Mouse (Mus musculus): ENCODE measurements at regions not wholly inside any gene's neighbourhood (a gene's known extent, or its start where the extent isn't known, plus 50 kb on each side); places are given as distances from the start of the nearest gene placed in this dataset.

- no peak for DNase-seq (ENCODE audit: low spot score in 2 of 2)
Observed at GRCm38 (mm10) chr4:95385552-95385951, 171.8 kb upstream of the Fggy start.

GRCm38 (mm10) chr4:95386021-95386420 lies 171.3 kb upstream of the Fggy start:
- DNase-seq (ENCODE audit: low spot score in 2 of 2) = no peak

- no peak for DNase-seq (ENCODE audit: low spot score in 2 of 2)
Observed at GRCm38 (mm10) chr4:95388556-95388955, 168.8 kb upstream of the Fggy start.

- no peak for DNase-seq (ENCODE audit: low spot score in 2 of 2)
Observed at GRCm38 (mm10) chr4:95389647-95390046, 167.7 kb upstream of the Fggy start.

- no peak for DNase-seq (ENCODE audit: low spot score in 2 of 2)
Observed at GRCm38 (mm10) chr4:95390549-95390948, 166.8 kb upstream of the Fggy start.

GRCm38 (mm10) chr4:95395746-95396145 lies 161.6 kb upstream of the Fggy start:
- DNase-seq (ENCODE audit: low spot score in 2 of 2) = no peak

DNA sequence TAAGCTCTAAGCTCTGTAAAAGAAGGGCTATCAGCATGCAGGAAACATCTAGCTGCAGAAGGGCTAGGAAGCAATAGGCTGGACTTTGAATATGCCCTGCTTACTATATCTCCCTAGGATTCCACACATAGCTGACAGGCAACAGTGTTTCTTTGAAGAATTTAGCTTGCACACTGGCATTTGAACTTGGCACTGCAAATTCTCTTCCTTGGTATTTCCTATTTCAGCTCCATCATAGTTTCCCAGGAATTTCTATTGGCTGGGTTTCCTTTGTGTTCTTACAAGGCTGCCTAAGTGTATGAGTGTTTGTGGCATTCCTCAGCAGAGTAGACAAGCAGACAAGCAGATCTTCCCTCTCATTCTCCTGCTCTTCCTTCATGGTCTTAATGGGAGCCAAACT lies 159.0 kb upstream of the Fggy start:
- DNase-seq (ENCODE audit: low spot score in 2 of 2) = no peak

GRCm38 (mm10) chr4:95402273-95402672 lies 155.0 kb upstream of the Fggy start:
- no peak for DNase-seq (ENCODE audit: low spot score in 2 of 2)

- DNase-seq (ENCODE audit: low spot score in 2 of 2) = no peak
Observed at GRCm38 (mm10) chr4:95417075-95417474, 140.2 kb upstream of the Fggy start.

DNA sequence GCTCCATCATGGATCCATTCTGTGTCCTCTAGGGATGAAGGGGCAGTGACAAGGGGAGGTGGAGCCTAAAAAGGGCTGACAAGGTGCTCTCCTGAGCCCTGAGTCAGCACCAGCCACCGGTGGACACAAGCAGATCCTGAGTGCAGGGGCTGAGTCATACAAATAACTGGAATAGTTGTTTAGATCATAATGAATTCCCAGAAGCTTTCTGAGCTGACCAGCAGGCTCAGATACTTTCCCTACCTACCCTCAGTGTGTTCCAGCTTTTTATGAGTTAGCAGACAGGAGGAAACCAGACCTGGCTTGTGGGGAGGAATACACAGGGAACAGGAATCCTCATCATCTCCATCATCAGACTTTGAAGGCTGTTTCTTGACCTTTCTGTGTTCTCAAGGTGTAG lies 130.7 kb upstream of the Fggy start:
- DNase-seq (ENCODE audit: low spot score in 2 of 2) = no peak

GRCm38 (mm10) chr4:95434543-95434942 lies 122.8 kb upstream of the Fggy start:
- no peak for DNase-seq (ENCODE audit: low spot score in 2 of 2)

DNA sequence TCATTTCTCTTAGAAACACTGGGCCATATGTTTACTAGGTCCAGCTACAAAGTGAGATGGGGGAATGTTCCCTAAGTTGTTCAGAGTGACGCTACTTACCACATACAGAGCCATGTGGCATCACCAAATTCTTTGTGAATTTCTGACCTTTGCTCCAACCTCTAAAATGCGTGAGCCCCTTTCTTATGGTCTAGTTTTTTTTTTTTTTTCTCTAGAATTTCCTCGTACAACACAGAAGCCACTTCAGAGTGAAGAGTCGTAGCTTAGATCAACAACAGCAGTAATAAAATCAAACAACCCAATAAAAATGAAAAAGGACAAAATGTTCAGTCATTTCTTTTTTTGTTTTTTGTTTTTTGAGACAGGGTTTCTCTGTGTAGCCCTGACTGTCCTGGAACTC lies 122.2 kb upstream of the Fggy start:
- DNase-seq (ENCODE audit: low spot score in 2 of 2) = no peak

GRCm38 (mm10) chr4:95439834-95440233 lies 117.5 kb upstream of the Fggy start:
- DNase-seq (ENCODE audit: low spot score in 2 of 2) = no peak

DNA sequence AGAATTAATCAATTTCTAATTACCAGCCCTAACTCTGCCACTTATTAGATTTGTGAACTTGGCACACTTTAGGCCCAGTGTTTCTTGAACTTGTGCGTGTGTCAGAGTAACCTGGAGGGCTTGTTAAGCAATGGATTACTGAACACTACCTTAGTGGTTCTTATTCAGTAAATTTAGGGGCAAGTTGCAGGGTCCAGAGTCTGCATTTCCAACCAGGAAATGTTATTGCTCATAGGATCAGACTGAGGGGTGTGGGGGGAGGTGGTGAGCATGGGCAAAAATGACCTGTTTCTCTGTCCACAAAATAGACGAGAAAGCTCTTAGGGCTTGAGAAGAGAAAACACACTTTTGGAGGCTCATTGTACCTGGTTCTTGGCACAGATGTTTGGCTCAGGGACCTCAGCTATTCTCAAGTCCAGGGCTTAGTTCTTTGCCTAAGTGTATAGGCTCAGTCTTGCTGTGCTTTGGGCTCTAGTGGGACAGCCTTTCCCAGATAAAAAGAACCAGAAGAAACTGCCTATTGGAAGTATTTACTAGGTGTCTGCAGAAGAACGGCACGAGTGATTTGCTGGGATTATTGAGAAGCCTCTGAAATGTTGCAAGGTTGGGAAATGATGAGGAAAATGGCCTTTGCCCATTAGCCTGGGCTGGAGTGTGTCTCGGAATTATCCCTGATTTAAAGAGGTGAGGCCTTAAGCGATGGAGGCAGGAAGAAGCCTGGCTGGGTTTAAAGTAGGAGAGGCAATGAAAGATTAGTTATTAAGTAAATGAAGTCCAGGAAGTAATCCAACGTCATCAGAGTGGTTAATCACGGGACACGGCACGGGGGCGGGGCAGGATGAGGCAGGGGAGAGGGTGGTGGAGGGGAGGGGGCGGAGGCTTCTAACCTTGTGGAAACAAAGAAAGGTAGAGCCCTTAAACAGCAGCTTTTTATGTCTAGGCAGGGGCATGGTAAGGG lies 113.2 kb upstream of the Fggy start:
- DNase-seq (ENCODE audit: low spot score in 2 of 2) = no peak

- DNase-seq (ENCODE audit: low spot score in 2 of 2) = no peak
Observed at GRCm38 (mm10) chr4:95450286-95450685, 107.0 kb upstream of the Fggy start.

- no peak for DNase-seq (ENCODE audit: low spot score in 2 of 2)
Observed at GRCm38 (mm10) chr4:95451831-95452230, 105.5 kb upstream of the Fggy start.

DNA sequence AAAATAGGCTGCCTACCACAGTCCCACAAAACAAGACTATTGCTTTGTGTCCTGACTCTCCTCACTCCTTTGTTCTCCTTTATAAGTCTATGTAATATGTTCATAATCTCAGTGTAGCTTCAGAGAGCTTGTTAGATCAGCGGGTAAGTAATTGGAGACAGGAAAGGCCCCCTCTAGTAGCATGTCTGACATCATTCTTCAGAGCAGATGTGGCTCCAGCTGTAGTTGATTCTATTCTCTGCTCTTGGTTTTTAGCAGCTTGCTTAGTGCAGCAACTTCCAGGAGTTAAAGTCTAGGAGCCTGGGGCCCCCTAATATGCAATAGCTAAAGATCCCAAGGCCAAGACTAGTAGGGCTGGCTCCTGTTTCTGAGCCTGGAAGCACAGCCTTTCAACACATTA lies 101.0 kb upstream of the Fggy start:
- no peak for DNase-seq (ENCODE audit: low spot score in 2 of 2)

DNA sequence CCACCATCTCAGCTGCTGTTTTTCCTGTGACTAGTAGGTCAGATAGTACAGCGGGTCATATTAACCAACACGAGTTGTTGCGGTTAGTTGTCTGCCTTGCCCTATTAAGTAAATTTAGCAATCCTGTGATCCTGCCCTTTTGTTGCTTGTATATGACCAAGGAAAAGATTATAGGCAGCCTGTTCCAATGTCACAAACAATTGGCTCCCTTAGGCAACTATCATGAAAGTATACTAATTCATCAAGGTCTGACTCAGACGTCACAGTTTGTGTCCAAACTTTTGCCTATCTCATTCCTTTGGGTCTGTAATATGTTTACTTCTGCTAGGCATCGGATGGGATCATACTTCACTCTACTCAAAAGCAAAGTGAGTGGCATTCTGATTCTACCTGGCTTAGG lies 100.4 kb upstream of the Fggy start:
- no peak for DNase-seq (ENCODE audit: low spot score in 2 of 2)

GRCm38 (mm10) chr4:95462476-95462875 lies 94.8 kb upstream of the Fggy start:
- DNase-seq (ENCODE audit: low spot score in 2 of 2) = no peak

GRCm38 (mm10) chr4:95463082-95463825 lies 94.1 kb upstream of the Fggy start:
- DNase-seq (ENCODE audit: low spot score in 2 of 2) = no peak

- no peak for DNase-seq (ENCODE audit: low spot score in 2 of 2)
Observed at GRCm38 (mm10) chr4:95466647-95467046, 90.7 kb upstream of the Fggy start.

GRCm38 (mm10) chr4:95467526-95467925 lies 89.8 kb upstream of the Fggy start:
- DNase-seq (ENCODE audit: low spot score in 2 of 2) = no peak
